Mouse (Mus musculus) macrophage (primary cell): ENCODE measurements around the gene Slc35f5. TPM values are rescaled to one million over a fixed set of nuclear protein-coding genes. Genes with fewer than 3 reads are reported as not detected.
"Not testable (repeated sequence)": the region's sequence is repeated elsewhere in the genome, so short reads cannot be mapped to it uniquely, and the experiment has no call there.

Experiments used
- H3K27ac ChIP-seq: fragments of 350-480 bp; formaldehyde crosslinking; 2 replicates; pipeline ENCODE4 v1.9.0; 2021
- H3K36me3 ChIP-seq: fragments of 350-480 bp; formaldehyde crosslinking; 2 replicates; pipeline ENCODE4 v1.9.0; 2021; ENCODE audit errors: inconsistent target
- H3K4me3 ChIP-seq: fragments of 350-480 bp; formaldehyde crosslinking; 2 replicates; pipeline ENCODE4 v1.9.0; 2021; ENCODE audit errors: inconsistent target
- H3K79me2 ChIP-seq: fragments of 350-480 bp; formaldehyde crosslinking; 2 replicates; pipeline ENCODE4 v1.9.0; 2021; ENCODE audit errors: inconsistent target
- WGBS: methylation state at CpG from one replicate; pipeline ENCODE4 v1.1.7; 2026; ENCODE audit warnings: inconsistent platforms; ENCODE audit not compliant: missing documents; 5-methylcytosine and 5-hydroxymethylcytosine counted together
- polyA plus RNA-seq: library from polyadenylated mRNA; stranded (reverse); fragments of 250-400 nt; gene quantifications from 3 replicates; pipeline ENCODE4 v1.2.4, GENCODE M21; 2018; ENCODE audit warnings: inconsistent platforms
- total RNA-seq, 78 experiments: library from RNA; depleted of rRNA; stranded (reverse); fragments of 250-400 nt; gene quantifications; 1 replicate in 9 of 78; 2 replicates in 24 of 78; 3 replicates in 43 of 78; 4 replicates in 2 of 78; pipeline ENCODE4 v1.2.4; 2018; ENCODE audit warnings: inconsistent platforms in 56 of 78

Gene Slc35f5
- 10 to 100 TPM; 15.4 to 59.8 (median 31.5) TPM for total RNA-seq (2018; cell fraction: chromatin; rRNA removed)
- total RNA-seq (2018; cell fraction: cytosol; rRNA removed) = 10 to 100 TPM; 31.8 to 69.1 (median 47.1) TPM
- 10 to 100 TPM; 21.0 to 56.1 (median 43.6) TPM for total RNA-seq (2018; cell fraction: nucleus; rRNA removed)
- 35.2 to 45.2 TPM (median 38.8 TPM) in 3 replicates for polyA plus RNA-seq

DNA sequence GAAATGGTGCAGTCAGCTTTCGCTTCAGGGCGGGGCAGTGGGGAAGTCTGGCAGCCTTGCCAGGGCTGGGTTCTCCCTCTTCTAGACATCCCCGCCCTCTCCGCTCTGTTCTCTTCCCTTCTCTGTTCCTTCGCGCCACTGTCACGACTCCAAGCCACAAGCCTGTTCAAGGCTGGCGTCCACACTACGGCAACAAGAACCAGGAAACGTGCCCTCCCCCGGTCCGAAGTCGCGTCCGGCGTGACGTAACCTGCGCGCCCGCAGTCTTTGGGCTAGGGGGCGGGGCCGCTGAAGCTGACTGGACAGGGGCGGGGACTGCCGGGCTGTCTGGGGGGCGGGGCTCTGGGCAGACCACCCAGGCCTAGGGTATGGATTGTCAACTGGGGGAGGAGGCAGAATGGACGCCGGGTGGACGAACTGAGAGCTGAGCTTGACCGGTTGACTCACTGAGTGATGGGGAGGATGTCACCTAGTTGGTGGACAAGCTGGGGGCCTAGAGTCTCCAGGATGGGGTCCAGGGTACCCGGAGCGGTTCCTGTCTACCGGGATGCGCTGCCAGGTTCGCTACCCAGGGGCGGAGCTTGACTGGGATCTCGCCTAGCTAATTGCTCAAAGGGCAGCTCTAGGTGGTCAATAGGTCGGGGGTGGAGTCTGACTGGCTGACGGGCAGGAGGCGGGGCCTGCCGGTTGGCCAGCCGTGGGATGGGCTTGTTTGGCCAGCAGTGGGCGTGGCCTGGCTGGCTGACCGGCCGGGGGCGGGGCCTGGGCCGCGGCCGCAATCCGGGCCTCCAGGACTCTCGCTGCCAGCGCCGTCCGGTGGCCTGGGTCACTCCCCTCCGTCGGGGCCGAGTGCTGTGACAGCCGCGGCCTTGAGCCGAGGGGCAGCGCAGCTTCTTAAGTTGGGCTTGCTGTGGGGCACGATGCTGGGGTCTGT is at the start of gene Slc35f5:
Gene Slc35f5, plus strand, starts transcription at position 337 of the 934 bp plus-strand sequence.
- Histone ChIP-seq H3K4me3 (peak within 1 kb of the TSS; percentile 71), H3K27ac (peak within 1 kb of the TSS; percentile 97), H3K36me3 (peaks cover 5% of the 10 kb centered on the region; the same call in 1 of the 2 replicates), H3K79me2 (peaks cover 45% of the 10 kb centered on the region)
- 0% methylated on average over 57 of the region's 61 CpGs for WGBS

DNA sequence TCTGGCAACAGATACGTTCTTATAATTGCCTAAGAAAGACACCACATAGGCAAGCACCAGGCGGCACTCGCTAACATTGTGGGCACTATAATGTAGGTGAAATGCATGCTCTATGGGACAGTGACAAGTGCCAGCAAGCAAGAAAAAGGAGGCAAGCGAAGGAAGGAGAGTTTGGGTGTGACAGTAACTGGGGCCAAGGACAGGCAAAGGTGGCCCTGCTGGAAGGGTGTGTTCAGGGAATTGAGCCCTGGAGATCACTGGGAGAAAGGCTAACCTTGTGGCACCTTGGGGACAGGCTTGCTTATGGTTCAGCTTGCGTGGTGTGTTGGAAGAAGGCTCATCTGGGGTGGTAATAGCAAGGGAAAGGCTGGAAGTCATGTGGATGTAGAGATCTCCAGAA is 45.7 kb upstream of the Slc35f5 start:
- Histone ChIP-seq H3K36me3 (no peaks in the 10 kb centered on the region), H3K4me3 (no peak overlapping the region), H3K27ac (no peak overlapping the region), H3K79me2 (no peaks in the 10 kb centered on the region)
- 96% methylated on average over 4 of the region's 5 CpGs for WGBS

- H3K36me3 ChIP-seq = no peaks in the 10 kb centered on the region
- 88% methylated on average over 7 of the region's 7 CpGs for WGBS
- no peak overlapping the region for H3K27ac ChIP-seq
- H3K4me3 ChIP-seq = no peak overlapping the region
- H3K79me2 ChIP-seq = no peaks in the 10 kb centered on the region
These were observed 43.3 kb upstream of the Slc35f5 start for GRCm38 (mm10) chr1:125516910-125517659.

- WGBS = 45% methylated on average over 5 of the region's 5 CpGs
- Histone ChIP-seq H3K79me2 (no peaks in the 10 kb centered on the region), H3K27ac (no peak overlapping the region), H3K36me3 (no peaks in the 10 kb centered on the region), H3K4me3 (no peak overlapping the region)
These were observed 41.2 kb upstream of the Slc35f5 start for GRCm38 (mm10) chr1:125519107-125519611.

GRCm38 (mm10) chr1:125525965-125526665 is 34.3 kb upstream of the Slc35f5 start:
- Histone ChIP-seq H3K27ac (no peak overlapping the region), H3K36me3 (no peaks in the 10 kb centered on the region), H3K79me2 (no peaks in the 10 kb centered on the region), H3K4me3 (no peak overlapping the region)
- WGBS = 59% methylated on average over 7 of the region's 7 CpGs

GRCm38 (mm10) chr1:125526666-125527004 is 33.8 kb upstream of the Slc35f5 start:
- Histone ChIP-seq H3K79me2 (no peaks in the 10 kb centered on the region), H3K36me3 (no peaks in the 10 kb centered on the region), H3K27ac (no peak overlapping the region), H3K4me3 (no peak overlapping the region)
- WGBS = 91% methylated on average over 1 of the region's 1 CpGs

DNA sequence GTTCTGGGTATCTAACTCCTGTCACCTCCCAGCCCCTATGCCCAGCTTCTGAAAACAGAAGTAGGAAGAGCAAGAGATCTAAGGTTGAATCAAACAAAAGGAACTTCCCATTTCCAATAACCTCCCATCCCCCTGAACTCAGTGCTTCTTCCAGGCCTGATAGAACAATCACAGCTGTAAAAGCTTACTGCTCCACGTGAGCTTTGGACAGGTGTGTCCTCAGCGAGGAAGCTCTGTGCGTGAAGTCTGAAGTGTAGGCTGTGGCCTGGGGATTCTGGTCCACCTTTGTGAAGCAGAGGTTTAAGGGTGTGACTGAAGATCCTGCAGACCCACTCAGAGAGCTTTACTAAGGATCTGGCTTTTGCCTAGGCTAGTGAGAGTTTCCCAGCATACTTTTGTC is 33.0 kb upstream of the Slc35f5 start:
- WGBS = 84% methylated on average over 3 of the region's 3 CpGs
- H3K27ac ChIP-seq = no peak overlapping the region
- H3K4me3 ChIP-seq = no peak overlapping the region
- no peaks in the 10 kb centered on the region for H3K79me2 ChIP-seq
- H3K36me3 ChIP-seq = no peaks in the 10 kb centered on the region

DNA sequence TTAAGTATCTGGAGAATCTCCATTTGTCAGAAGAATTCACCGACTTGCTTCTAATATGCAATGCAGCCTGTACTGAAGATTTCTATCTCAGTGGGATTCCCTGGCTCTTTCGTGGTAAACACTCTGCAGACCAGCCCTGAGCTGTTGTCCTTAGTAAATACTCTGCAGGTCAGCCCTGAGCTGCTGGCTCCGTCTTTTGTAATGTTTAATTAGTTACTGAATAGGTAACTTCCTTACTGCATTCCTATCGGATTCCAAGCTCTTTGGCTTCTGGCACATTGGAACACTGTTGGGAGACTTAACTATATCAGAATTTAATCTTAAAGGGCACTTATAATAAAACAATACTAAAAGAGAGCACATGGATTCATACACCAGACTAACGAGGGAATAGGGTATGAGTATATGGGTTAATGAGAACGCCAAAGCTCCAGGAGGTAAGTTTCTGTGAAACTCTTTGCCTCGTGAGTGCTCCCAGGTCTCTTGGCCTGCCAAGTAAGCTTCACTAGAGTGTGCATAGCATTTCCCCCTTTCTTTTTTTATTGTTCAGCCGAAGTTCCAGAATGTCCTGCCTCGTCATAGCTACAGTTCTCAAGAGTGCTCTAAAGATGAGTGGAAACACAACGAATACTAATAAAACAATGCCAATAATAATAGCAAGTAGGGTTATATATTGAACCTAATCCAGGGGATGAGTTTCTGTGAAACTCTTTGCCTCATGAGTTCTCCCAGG is 27.0 kb upstream of the Slc35f5 start:
- H3K27ac ChIP-seq, H3K4me3 ChIP-seq, H3K79me2 ChIP-seq, H3K36me3 ChIP-seq: not testable (repeated sequence)
- 91% methylated on average over 10 of the region's 10 CpGs for WGBS

GRCm38 (mm10) chr1:125537131-125537530 is 23.3 kb upstream of the Slc35f5 start:
- WGBS = 100% methylated on average over 2 of the region's 2 CpGs
- no peaks in the 10 kb centered on the region for H3K79me2 ChIP-seq
- H3K36me3 ChIP-seq = no peaks in the 10 kb centered on the region
- H3K27ac ChIP-seq = no peak overlapping the region
- no peak overlapping the region for H3K4me3 ChIP-seq

DNA sequence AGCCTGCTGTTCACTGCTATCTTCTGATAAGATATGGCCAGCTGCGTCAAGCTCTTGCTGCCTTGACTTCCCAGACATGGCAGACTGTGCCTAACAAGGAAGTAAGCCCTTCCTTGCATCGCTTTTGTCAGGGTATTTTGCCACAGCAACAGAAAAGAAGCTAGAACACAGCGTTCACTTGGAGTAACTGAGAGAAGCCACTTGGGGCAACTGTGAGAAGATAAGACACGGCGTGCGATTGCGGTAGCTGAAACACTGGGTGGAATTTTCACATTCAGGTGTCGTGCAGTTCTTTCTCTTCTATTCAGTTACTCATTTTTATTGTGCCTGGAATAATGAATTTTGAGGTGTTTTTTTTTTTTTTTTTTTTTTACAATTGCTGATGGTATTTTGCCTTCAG is 22.6 kb upstream of the Slc35f5 start:
- Histone ChIP-seq H3K4me3 (no peak overlapping the region), H3K79me2 (no peaks in the 10 kb centered on the region), H3K27ac (no peak overlapping the region), H3K36me3 (no peaks in the 10 kb centered on the region)
- 91% methylated on average over 7 of the region's 8 CpGs for WGBS

GRCm38 (mm10) chr1:125539312-125539711 is 21.1 kb upstream of the Slc35f5 start:
- H3K4me3 ChIP-seq = no peak overlapping the region
- WGBS = 93% methylated on average over 2 of the region's 2 CpGs
- H3K36me3 ChIP-seq = no peaks in the 10 kb centered on the region
- H3K27ac ChIP-seq = no peak overlapping the region
- H3K79me2 ChIP-seq = no peaks in the 10 kb centered on the region

GRCm38 (mm10) chr1:125542008-125542999 is 18.1 kb upstream of the Slc35f5 start:
- H3K36me3 ChIP-seq = no peaks in the 10 kb centered on the region
- H3K4me3 ChIP-seq = no peak overlapping the region
- H3K79me2 ChIP-seq = no peaks in the 10 kb centered on the region
- no peak overlapping the region for H3K27ac ChIP-seq
- 94% methylated on average over 7 of the region's 7 CpGs for WGBS

DNA sequence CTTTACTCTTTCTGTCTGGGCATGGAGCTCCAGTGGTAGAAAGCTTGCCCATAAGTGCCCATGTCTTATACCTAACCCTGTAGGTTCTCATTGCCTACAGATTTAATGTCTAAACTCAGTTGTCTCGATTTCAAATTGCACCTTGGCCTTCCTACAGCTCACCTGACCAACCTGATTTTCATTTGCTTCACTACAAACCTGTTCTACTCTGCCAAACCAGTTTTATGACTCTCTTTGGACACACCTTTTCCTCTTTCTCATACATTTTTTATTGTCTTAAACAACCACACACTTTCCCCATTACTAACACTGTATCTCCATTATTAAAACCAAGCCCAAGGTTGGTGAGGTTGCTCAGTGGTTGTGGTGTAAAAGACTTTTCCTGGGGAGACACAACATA is 10.5 kb upstream of the Slc35f5 start:
- no peaks in the 10 kb centered on the region for H3K79me2 ChIP-seq
- no peak overlapping the region for H3K27ac ChIP-seq

More for the DNA sequence above, 10.5 kb upstream of the Slc35f5 start:
- Histone ChIP-seq H3K4me3 (no peak overlapping the region), H3K36me3 (no peaks in the 10 kb centered on the region)
- WGBS = 92% methylated on average over 1 of the region's 1 CpGs
